Mouse (Mus musculus) neural tube, embryonic 11.5 days (tissue): ENCODE data around the gene Zfp454. TPM values are rescaled to one million over a fixed set of nuclear protein-coding genes. Genes with fewer than 3 reads are reported as not detected.

Experiments used
- ATAC-seq: fragments of 200-750 bp; cut with Nextera tagmentation; 2 replicates; pipeline ENCODE4 v1.8.0; 2017; ENCODE audit warnings: moderate number of reproducible peaks, mild to moderate bottlenecking, moderate TSS enrichment, moderate library complexity; ENCODE audit not compliant: insufficient read depth, low FRiP score, low TSS enrichment
- DNase-seq: peaks from one replicate; pipeline ENCODE4 v3.0.0-alpha.2; 2015; ENCODE audit warnings: low spot score
- H3K27ac ChIP-seq: fragments of 300-500 bp; sonication (generic); 2 replicates; pipeline ENCODE4 v1.5.1; 2014; ENCODE audit warnings: low read depth, mild to moderate bottlenecking, low read length
- H3K27me3 ChIP-seq: fragments of 300-500 bp; sonication (generic); 2 replicates; pipeline ENCODE4 v1.6.1; 2014; ENCODE audit warnings: mild to moderate bottlenecking, low read length, mixed read lengths; ENCODE audit not compliant: control insufficient read depth, insufficient read depth
- H3K36me3 ChIP-seq: fragments of 300-500 bp; sonication (generic); 2 replicates; pipeline ENCODE4 v1.6.1; 2014; ENCODE audit warnings: mild to moderate bottlenecking, low read length, moderate library complexity, mixed read lengths; ENCODE audit not compliant: control insufficient read depth, insufficient read depth
- H3K4me1 ChIP-seq: fragments of 300-500 bp; sonication (generic); 2 replicates; pipeline ENCODE4 v1.6.1; 2014; ENCODE audit warnings: low read length, mixed read lengths; ENCODE audit not compliant: control insufficient read depth, insufficient read depth
- H3K4me2 ChIP-seq: fragments of 300-500 bp; sonication (generic); 2 replicates; pipeline ENCODE4 v1.6.1; 2014; ENCODE audit warnings: low read depth, mild to moderate bottlenecking, moderate library complexity
- H3K4me3 ChIP-seq: fragments of 300-500 bp; sonication (generic); 2 replicates; pipeline ENCODE4 v1.5.1; 2014; ENCODE audit warnings: low read depth, low read length
- H3K9ac ChIP-seq: fragments of 300-500 bp; sonication (generic); 2 replicates; pipeline ENCODE4 v1.6.1; 2014; ENCODE audit warnings: mild to moderate bottlenecking, low read length
- H3K9me3 ChIP-seq: fragments of 300-500 bp; sonication (generic); 2 replicates; pipeline ENCODE4 v1.6.1; 2016; ENCODE audit warnings: low read length; ENCODE audit not compliant: control insufficient read depth
- WGBS: fragments of 180-500 bp; shearing (Covaris S2); extraction: QIAGEN DNeasy Blood & Tissue Kit; methylation state at CpG from one replicate; pipeline ENCODE4 v1.1.7; 2014; 5-methylcytosine and 5-hydroxymethylcytosine counted together
- polyA plus RNA-seq: library from polyadenylated mRNA; unstranded; fragments of >200 nt; fragmentation: Nextera tagmentation; extraction: Ambion mirVana; gene quantifications from 2 replicates; pipeline ENCODE4 v1.2.1, GENCODE M21; 2014

Zfp454 gene
- polyA plus RNA-seq, 1 experiment from 2014 or later: 16.0 TPM

GRCm38 (mm10) chr11:50850177-50850735, 37.2 kb downstream of the Zfp454 start, which contains the start of gene Grm6:
Gene Grm6 (plus strand): TSS chr11:50850685.
- Histone ChIP-seq H3K9me3 (no peaks in the 10 kb centered on the region), H3K4me2 (peak within 1 kb of the TSS; percentile 52), H3K27ac (no peak within 1 kb of the TSS), H3K36me3 (no peaks in the 10 kb centered on the region), H3K4me1 (0 out of 2 replicates have a peak, but pooled peaks cover 2% of the 10 kb centered on the region), H3K9ac (peak within 1 kb of the TSS; percentile 36), H3K4me3 (peak within 1 kb of the TSS; percentile 33), H3K27me3 (peaks cover 52% of the 10 kb centered on the region)
- 4% methylated on average over 11 of the region's 11 CpGs for WGBS
- DNase-seq (peak; percentile 12), ATAC-seq (no peak)

- peaks cover 52% of the 10 kb centered on the region for H3K27me3 ChIP-seq
- H3K27ac ChIP-seq: no peak overlapping the region
- H3K36me3 ChIP-seq: no peaks in the 10 kb centered on the region
- no peaks in the 10 kb centered on the region for H3K9me3 ChIP-seq
- 9% methylated on average over 10 of the region's 10 CpGs for WGBS
- no peak overlapping the region for H3K4me2 ChIP-seq
- ATAC-seq (no peak), DNase-seq (no peak)
- H3K9ac ChIP-seq: no peak overlapping the region
- H3K4me1 ChIP-seq: 0 out of 2 replicates have a peak, but pooled peaks cover 2% of the 10 kb centered on the region
- no peak overlapping the region for H3K4me3 ChIP-seq
Measured at GRCm38 (mm10) chr11:50849310-50849709, 38.1 kb downstream of the Zfp454 start.

GRCm38 (mm10) chr11:50848520-50849137, 38.8 kb downstream of the Zfp454 start:
- no peak overlapping the region for H3K9ac ChIP-seq
- no peak for ATAC-seq
- H3K9me3 ChIP-seq: no peaks in the 10 kb centered on the region
- no peak overlapping the region for H3K27ac ChIP-seq
- no peak for DNase-seq
- WGBS: 35% methylated on average over 3 of the region's 3 CpGs
- no peak overlapping the region for H3K4me3 ChIP-seq
- H3K4me2 ChIP-seq: no peak overlapping the region
- peaks cover 52% of the 10 kb centered on the region for H3K27me3 ChIP-seq
- no peaks in the 10 kb centered on the region for H3K36me3 ChIP-seq
- 0 out of 2 replicates have a peak, but pooled peaks cover 2% of the 10 kb centered on the region for H3K4me1 ChIP-seq

- Histone ChIP-seq H3K4me1 (0 out of 2 replicates have a peak, but pooled peaks cover 2% of the 10 kb centered on the region), H3K27me3 (peaks cover 41% of the 10 kb centered on the region), H3K4me3 (no peak overlapping the region), H3K9me3 (no peaks in the 10 kb centered on the region), H3K4me2 (no peak overlapping the region), H3K36me3 (no peaks in the 10 kb centered on the region), H3K27ac (no peak overlapping the region), H3K9ac (no peak overlapping the region)
- ATAC-seq (no peak), DNase-seq (no peak)
- WGBS: 73% methylated on average over 5 of the region's 5 CpGs
Measured at GRCm38 (mm10) chr11:50847047-50847446, 40.4 kb downstream of the Zfp454 start.

- Histone ChIP-seq H3K4me1 (no peaks in the 10 kb centered on the region), H3K9me3 (no peaks in the 10 kb centered on the region), H3K4me2 (no peak overlapping the region), H3K27ac (no peak overlapping the region), H3K27me3 (peaks cover 30% of the 10 kb centered on the region), H3K36me3 (no peaks in the 10 kb centered on the region), H3K9ac (no peak overlapping the region), H3K4me3 (no peak overlapping the region)
- WGBS: 90% methylated on average over 3 of the region's 3 CpGs
- DNase-seq: no peak
- ATAC-seq: no peak
Measured at GRCm38 (mm10) chr11:50845951-50846350, 41.5 kb downstream of the Zfp454 start.

- H3K9ac ChIP-seq: peak within 1 kb of the TSS; percentile 63
- H3K27me3 ChIP-seq: no peaks in the 10 kb centered on the region
- H3K36me3 ChIP-seq: no peaks in the 10 kb centered on the region
- H3K4me3 ChIP-seq: peak within 1 kb of the TSS; percentile 33
- DNase-seq (peak; percentile 93), ATAC-seq (peak; percentile 95)
- WGBS: 26% methylated on average over 22 of the region's 22 CpGs
- H3K9me3 ChIP-seq: no peaks in the 10 kb centered on the region
- no peaks in the 10 kb centered on the region for H3K4me1 ChIP-seq
- H3K4me2 ChIP-seq: peak within 1 kb of the TSS; percentile 50
- H3K27ac ChIP-seq: no peak within 1 kb of the TSS
Measured at GRCm38 (mm10) chr11:50841023-50841735, 46.3 kb downstream of the Zfp454 start, which contains the start of gene Zfp879. Gene Zfp879 (minus strand): TSS chr11:50841552.

GRCm38 (mm10) chr11:50835727-50836126, 51.7 kb downstream of the Zfp454 start:
- WGBS: 89% methylated on average over 4 of the region's 4 CpGs
- no peaks in the 10 kb centered on the region for H3K4me1 ChIP-seq
- no peak overlapping the region for H3K4me2 ChIP-seq
- no peak overlapping the region for H3K4me3 ChIP-seq
- H3K27ac ChIP-seq: no peak overlapping the region
- DNase-seq: no peak
- H3K27me3 ChIP-seq: no peaks in the 10 kb centered on the region
- H3K9ac ChIP-seq: no peak overlapping the region
- no peak for ATAC-seq
- no peaks in the 10 kb centered on the region; the same call in 1 of the 2 replicates for H3K9me3 ChIP-seq
- H3K36me3 ChIP-seq: peaks cover 4% of the 10 kb centered on the region; the same call in 1 of the 2 replicates

GRCm38 (mm10) chr11:50827010-50827953, 60.2 kb downstream of the Zfp454 start, which contains the start of gene Zfp354c:
Gene Zfp354c (minus strand): TSS chr11:50827724.
- WGBS: under 1% methylated on average over 45 of the region's 45 CpGs
- ATAC-seq: peak; percentile 97
- peak within 1 kb of the TSS; percentile 75 for H3K4me2 ChIP-seq

More at GRCm38 (mm10) chr11:50827010-50827953, 60.2 kb downstream of the Zfp454 start, which contains the start of gene Zfp354c:
- peak; percentile 90 for DNase-seq
- Histone ChIP-seq H3K9me3 (no peaks in the 10 kb centered on the region), H3K27ac (no peak within 1 kb of the TSS), H3K9ac (peak within 1 kb of the TSS; percentile 90), H3K27me3 (no peaks in the 10 kb centered on the region), H3K36me3 (peaks cover 16% of the 10 kb centered on the region), H3K4me3 (peak within 1 kb of the TSS; percentile 87), H3K4me1 (peaks cover 6% of the 10 kb centered on the region; the same call in 1 of the 2 replicates)
